Mouse (Mus musculus) layer of hippocampus, adult 6 months (tissue): ENCODE data around the gene Azi2. TPM values are rescaled to one million over a fixed set of nuclear protein-coding genes. Genes with fewer than 3 reads are reported as not detected.

Experiments
- long read RNA-seq, 2 experiments: library from polyadenylated mRNA; unstranded; transcript quantifications; one replicate each; pipeline ENCODE4 v2.0.0; 2019 to 2020
- microRNA-seq: library from miRNA; unstranded; fragments of <30 nt; microRNA quantifications from one replicate; pipeline ENCODE4 v1.2.0, GENCODE M21; 2020
- polyA plus RNA-seq: library from polyadenylated mRNA; unstranded; fragments of <200 nt; fragmentation: Nextera tagmentation; gene quantifications from 2 replicates; pipeline ENCODE4 v1.2.3, GENCODE M21; 2021

The Azi2 gene
- polyA plus RNA-seq: 47.3 and 50.8 TPM in 2 replicates
- long read RNA-seq, experiment 1, transcript Azi2-201 (8 exons, 3,396 nt): major isoform, 78 of 119 reads
- long read RNA-seq, experiment 1, partial matches to known transcripts: 24 of 119 reads
- long read RNA-seq, experiment 1, other reads (novel, unspliced or antisense): 16 of 119 reads
- long read RNA-seq, experiment 2, transcript Azi2-201 (8 exons, 3,396 nt): major isoform, 303 of 363 reads
- long read RNA-seq, experiment 2, transcript Azi2-205 (8 exons, 2,156 nt): minor isoform, 6 of 363 reads
- long read RNA-seq, experiment 2, transcript Azi2-207 (7 exons, 2,499 nt): minor isoform, 7 of 363 reads
- long read RNA-seq, experiment 2, partial matches to known transcripts: 19 of 363 reads
- long read RNA-seq, experiment 2, other reads (novel, unspliced or antisense): 28 of 363 reads

GRCm38 (mm10) chr9:118040218-118041021 lies at the start of gene Azi2:
TSS of gene Azi2 (plus strand) at chr9:118040499.

Small RNA genes lying within 50 kb of the gene (microRNA-seq; reads per million reads assigned to microRNA genes)
- not detected for gene Gm22008

Other genes with a start within 250 kb of the Azi2 start
- 27.8 and 30.6 TPM in 2 replicates for gene Cmc1, start 109.7 kb downstream of the Azi2 start, polyA plus RNA-seq